Mouse (Mus musculus) kidney, adult 8-10 months (tissue): ENCODE data around the gene Olfr5.
A peak's percentile ranks its signal among the peaks of the same experiment; 100 is the strongest.

Source experiments
- DNase-seq, 2 experiments: peaks; one replicate each; pipeline ENCODE4 v3.0.0; 2022

Gene Olfr5

GRCm38 (mm10) chr7:6486841-6487240, at the start of gene Olfr5:
Gene Olfr5, minus strand, starts transcription at chr7:6486941.
- no peak for DNase-seq

GRCm38 (mm10) chr7:6526141-6526540, 39.4 kb upstream of the Olfr5 start:
- peak in 1 of 2 experiments; percentile 37 for DNase-seq

GRCm38 (mm10) chr7:6525001-6525400, 38.3 kb upstream of the Olfr5 start:
- DNase-seq, result no peak

GRCm38 (mm10) chr7:6522850-6523249, 36.1 kb upstream of the Olfr5 start, which contains the start of gene Olfr1349:
Gene Olfr1349, minus strand, starts transcription at chr7:6522950.
- no peak for DNase-seq

GRCm38 (mm10) chr7:6521666-6522065, 34.9 kb upstream of the Olfr5 start:
- no peak for DNase-seq

- no peak for DNase-seq
Measured at GRCm38 (mm10) chr7:6508648-6509047, 21.9 kb upstream of the Olfr5 start, which contains the start of gene Olfr1348. Gene Olfr1348, minus strand, starts transcription at chr7:6508748.

GRCm38 (mm10) chr7:6499655-6500054, 12.9 kb upstream of the Olfr5 start, which contains the start of gene Olfr1347:
Gene Olfr1347, minus strand, starts transcription at chr7:6499755.
- DNase-seq, result no peak

GRCm38 (mm10) chr7:6477633-6478032, 9.1 kb downstream of the Olfr5 start:
- DNase-seq, result peak; percentile 67 to 68

GRCm38 (mm10) chr7:6466951-6467350, 19.8 kb downstream of the Olfr5 start, which contains the start of gene Olfr1346:
Gene Olfr1346, plus strand, starts transcription at chr7:6467101.
- DNase-seq, result no peak

GRCm38 (mm10) chr7:6456399-6456798, 30.3 kb downstream of the Olfr5 start:
- no peak for DNase-seq

GRCm38 (mm10) chr7:6455868-6456267, 30.9 kb downstream of the Olfr5 start, which contains the start of gene Olfr1336:
Gene Olfr1336, plus strand, starts transcription at chr7:6456168.
- DNase-seq, result no peak

GRCm38 (mm10) chr7:6447771-6448170, 39.0 kb downstream of the Olfr5 start:
- no peak for DNase-seq

- DNase-seq, result peak in 1 of 2 experiments; percentile 8
Measured at GRCm38 (mm10) chr7:6441173-6441572, 45.6 kb downstream of the Olfr5 start.

- no peak for DNase-seq
Measured at GRCm38 (mm10) chr7:6438388-6438787, 48.4 kb downstream of the Olfr5 start, which contains the start of gene Olfr1344. Gene Olfr1344, plus strand, starts transcription at chr7:6438688.

GRCm38 (mm10) chr7:6430342-6430741, 56.4 kb downstream of the Olfr5 start:
- peak; percentile 9 to 51 for DNase-seq

- DNase-seq, result no peak
Measured at GRCm38 (mm10) chr7:6429381-6429780, 57.4 kb downstream of the Olfr5 start.
